Comparison of ENCODE assay signal across 8 mouse cellular contexts in genomic region chr6:87277527-87277926, GRCm38 (mm10). TPM values are rescaled to one million over a fixed set of nuclear protein-coding genes. Genes with fewer than 3 reads are reported as not detected.
DNase-seq lines count a peak whose midpoint lies in the region; ATAC-seq lines count a peak whose summit lies in the region.
"Had no signal": no experiment of that assay in that cellular context is flagged by ENCODE, and none has a peak within 500 bp of the region (broad histone marks: within the 10 kb centered on the region; RNA-seq: fewer than 3 reads in every experiment).

No protein-coding gene starts in this region.

- H3K27ac ChIP-seq in midbrain, embryonic 10.5 days (replicated peaks), result peak overlapping the region; percentile 66
- no peak overlapping the region for H3K27ac ChIP-seq in midbrain, embryonic 16.5 days (ENCODE audit: low read length)
- H3K27ac ChIP-seq in embryonic facial prominence, embryonic 13.5 days, result peak overlapping the region; percentile 73
- peak overlapping the region; percentile 69 for H3K27ac ChIP-seq in limb, embryonic 12.5 days

- no peak overlapping the region for H3K4me3 ChIP-seq in midbrain, embryonic 10.5 days
- H3K4me3 ChIP-seq in midbrain, embryonic 16.5 days (ENCODE audit: low read depth, low read length), result no peak overlapping the region
- H3K4me3 ChIP-seq in embryonic facial prominence, embryonic 13.5 days, result no peak overlapping the region
- no peak overlapping the region for H3K4me3 ChIP-seq in limb, embryonic 12.5 days (replicated peaks)
- H3K4me3 ChIP-seq: megakaryocyte, embryonic 14.5 days had no signal

- H3K36me3 ChIP-seq in midbrain, embryonic 10.5 days, result peaks cover 25% of the 10 kb centered on the region
- no peaks in the 10 kb centered on the region for H3K36me3 ChIP-seq in midbrain, embryonic 16.5 days (ENCODE audit: control insufficient read depth, insufficient read depth, low read length)
- H3K36me3 ChIP-seq in embryonic facial prominence, embryonic 13.5 days, result peaks cover 60% of the 10 kb centered on the region
- peaks cover 58% of the 10 kb centered on the region for H3K36me3 ChIP-seq in limb, embryonic 12.5 days

- no peak for ATAC-seq in midbrain, embryonic 16.5 days
- no peak for ATAC-seq in embryonic facial prominence, embryonic 13.5 days (ENCODE audit: insufficient number of reproducible peaks, insufficient read depth, low FRiP score, low TSS enrichment, low read depth)
- peak; percentile 52; the same call in 1 of the 2 replicates for ATAC-seq in limb, embryonic 12.5 days (ENCODE audit: insufficient number of reproducible peaks, insufficient read depth, low FRiP score, low TSS enrichment, low read depth)

- WGBS in midbrain, embryonic 10.5 days, result 56% methylated on average over 3 of the region's 3 CpGs
- 28% methylated on average over 3 of the region's 3 CpGs for WGBS in midbrain, embryonic 16.5 days
- 36% methylated on average over 3 of the region's 3 CpGs for WGBS in embryonic facial prominence, embryonic 13.5 days
- WGBS in limb, embryonic 12.5 days, result 30% methylated on average over 3 of the region's 3 CpGs

- no peak overlapping the region for H3K9ac ChIP-seq in midbrain, embryonic 16.5 days (ENCODE audit: low read depth, low read length)
- no peak overlapping the region for H3K9ac ChIP-seq in embryonic facial prominence, embryonic 13.5 days
- H3K9ac ChIP-seq in limb, embryonic 12.5 days (replicated peaks), result no peak overlapping the region

- no peak for DNase-seq in midbrain, embryonic 10.5 days (ENCODE audit: low spot score)
- DNase-seq in heart, postnatal 4 days, result peak; percentile 37
- DNase-seq in ovary, postnatal 14 days (ENCODE audit: low spot score), result peak; percentile 36
- DNase-seq in thymus, postnatal 0 days (ENCODE audit: low spot score), result no peak

- H3K4me1 ChIP-seq in midbrain, embryonic 10.5 days, result peaks cover 24% of the 10 kb centered on the region
- no peaks in the 10 kb centered on the region; the same call in 1 of the 2 replicates for H3K4me1 ChIP-seq in midbrain, embryonic 16.5 days (ENCODE audit: control insufficient read depth, insufficient read depth, low read length)
- H3K4me1 ChIP-seq in embryonic facial prominence, embryonic 13.5 days, result peaks cover 51% of the 10 kb centered on the region
- peaks cover 54% of the 10 kb centered on the region for H3K4me1 ChIP-seq in limb, embryonic 12.5 days (replicated peaks)

- H3K9me3 ChIP-seq in midbrain, embryonic 10.5 days (replicated peaks), result peaks cover 8% of the 10 kb centered on the region; the same call in 1 of the 2 replicates
- no peaks in the 10 kb centered on the region for H3K9me3 ChIP-seq in midbrain, embryonic 16.5 days (replicated peaks; ENCODE audit: control insufficient read depth, low read length, poor library complexity, severe bottlenecking)
- H3K9me3 ChIP-seq in embryonic facial prominence, embryonic 13.5 days, result peaks cover 6% of the 10 kb centered on the region
- peaks cover 8% of the 10 kb centered on the region for H3K9me3 ChIP-seq in limb, embryonic 12.5 days

- peaks cover 4% of the 10 kb centered on the region for H3K27me3 ChIP-seq in midbrain, embryonic 10.5 days (ENCODE audit: low read depth, poor library complexity, severe bottlenecking)
- H3K27me3 ChIP-seq in midbrain, embryonic 16.5 days (ENCODE audit: control insufficient read depth, insufficient read depth, low read depth, low read length), result no peaks in the 10 kb centered on the region
- H3K27me3 ChIP-seq in embryonic facial prominence, embryonic 13.5 days, result no peaks in the 10 kb centered on the region
- no peaks in the 10 kb centered on the region for H3K27me3 ChIP-seq in limb, embryonic 12.5 days

- H3K4me2 ChIP-seq in midbrain, embryonic 16.5 days (ENCODE audit: low read length), result no peak overlapping the region
- no peak overlapping the region for H3K4me2 ChIP-seq in embryonic facial prominence, embryonic 13.5 days
- no peak overlapping the region for H3K4me2 ChIP-seq in limb, embryonic 12.5 days

RNA-seq across cellular contexts. Expression of gene Antxr1, which starts 58.1 kb away (rescaled TPM):
- 3.6 and 4.1 TPM in 2 replicates for polyA plus RNA-seq in midbrain, embryonic 10.5 days (2016; fragmentation: Nextera tagmentation; extraction: Ambion mirVana)
- 2.7 and 3.0 TPM in 2 replicates for polyA plus RNA-seq in midbrain, embryonic 16.5 days (2015; fragmentation: Nextera tagmentation; extraction: Ambion mirVana)
- 20.1 and 20.5 TPM in 2 replicates for polyA plus RNA-seq in embryonic facial prominence, embryonic 13.5 days (2015; fragmentation: Nextera tagmentation; extraction: Ambion mirVana)
- total RNA-seq in heart, postnatal 4 days (2021), result 10 to 100 TPM; 32.9 to 34.0 TPM
- 15.4 and 16.2 TPM in 2 replicates for polyA plus RNA-seq in limb, embryonic 12.5 days (2016; fragmentation: Nextera tagmentation; extraction: Ambion mirVana)
- polyA plus RNA-seq in thymus, postnatal 0 days (2015; fragmentation: Nextera tagmentation; extraction: Ambion mirVana), result 0.61 and 0.75 TPM in 2 replicates

Comparison
In these comparisons a context has a peak if more than half of its experiments do, and no peak if none do; other contexts are left out.
1. DNase-seq: peak in heart, postnatal 4 days (single experiment) and ovary, postnatal 14 days (single experiment); none in midbrain, embryonic 10.5 days (single experiment) and thymus, postnatal 0 days (single experiment).